Mouse (Mus musculus) limb, embryonic 14.5 days (tissue): ENCODE measurements around the gene Fam78b. TPM values are rescaled to one million over a fixed set of nuclear protein-coding genes. Genes with fewer than 3 reads are reported as not detected.

Source experiments
- ATAC-seq: fragments of 200-750 bp; cut with Nextera tagmentation; 2 replicates; pipeline ENCODE4 v1.8.0; 2017; ENCODE audit warnings: low read depth, moderate number of reproducible peaks, moderate TSS enrichment; ENCODE audit not compliant: low FRiP score
- DNase-seq: peaks from one replicate; pipeline ENCODE4 v3.0.0-alpha.2; 2015; ENCODE audit warnings: low spot score
- H3K27ac ChIP-seq: fragments of 300-500 bp; sonication (generic); replicated peaks from 2 replicates; pipeline ENCODE4 v1.5.1; 2014; ENCODE audit warnings: low read depth, mild to moderate bottlenecking, low read length, moderate library complexity, mixed read lengths
- H3K27me3 ChIP-seq: fragments of 300-500 bp; sonication (generic); 2 replicates; pipeline ENCODE4 v1.6.1; 2014; ENCODE audit warnings: low read length, mixed read lengths; ENCODE audit not compliant: control insufficient read depth, insufficient read depth
- H3K36me3 ChIP-seq: fragments of 300-500 bp; sonication (generic); 2 replicates; pipeline ENCODE4 v1.6.1; 2014; ENCODE audit warnings: mild to moderate bottlenecking, low read length, moderate library complexity, mixed read lengths; ENCODE audit not compliant: control insufficient read depth, insufficient read depth
- H3K4me1 ChIP-seq: fragments of 300-500 bp; sonication (generic); 2 replicates; pipeline ENCODE4 v1.6.1; 2014; ENCODE audit warnings: antibody characterized with exemption, low read length, mixed read lengths; ENCODE audit not compliant: control insufficient read depth, insufficient read depth
- H3K4me2 ChIP-seq: fragments of 300-500 bp; sonication (generic); replicated peaks from 2 replicates; pipeline ENCODE4 v1.6.1; 2014; ENCODE audit warnings: low read depth, mild to moderate bottlenecking, low read length, moderate library complexity; ENCODE audit not compliant: severe bottlenecking
- H3K4me3 ChIP-seq: fragments of 300-500 bp; sonication (generic); replicated peaks from 2 replicates; pipeline ENCODE4 v1.5.1; 2014; ENCODE audit warnings: low read length
- H3K9ac ChIP-seq: fragments of 300-500 bp; sonication (generic); 2 replicates; pipeline ENCODE4 v1.6.1; 2014; ENCODE audit warnings: mild to moderate bottlenecking, low read depth, low read length, moderate library complexity; ENCODE audit not compliant: severe bottlenecking
- H3K9me3 ChIP-seq: fragments of 300-500 bp; sonication (generic); 2 replicates; pipeline ENCODE4 v1.6.1; 2016; ENCODE audit warnings: low read length; ENCODE audit not compliant: control insufficient read depth
- POLR2A ChIP-seq: fragments of 200-500 bp; IDR thresholded peaks from 2 replicates; pipeline ENCODE4 v1.8.0; 2012; ENCODE audit warnings: inconsistent platforms, mild to moderate bottlenecking, moderate library complexity, borderline replicate concordance; ENCODE audit not compliant: insufficient read depth, insufficient read length; ENCODE audit errors: extremely low read depth
- WGBS: fragments of 180-500 bp; shearing (Covaris S2); extraction: QIAGEN DNeasy Blood & Tissue Kit; methylation state at CpG from one replicate; pipeline ENCODE4 v1.1.7; 2014; 5-methylcytosine and 5-hydroxymethylcytosine counted together
- polyA plus RNA-seq, 2 experiments: library from polyadenylated mRNA; depleted of rRNA in 1 of 2; stranded (reverse) in 1 of 2; unstranded in 1 of 2; fragments of >200 nt; fragmentation: Nextera tagmentation in 1 of 2; extraction: Ambion mirVana in 1 of 2; gene quantifications; 2 replicates each; pipeline versions ENCODE4 v1.2.1 to v1.2.3; 2012 to 2014

Gene Fam78b
- polyA plus RNA-seq, 2 experiments = 1.3 to 2.3 TPM

- ATAC-seq = no peak
- DNase-seq = no peak
These were observed 81.4 kb downstream of the Fam78b start for GRCm38 (mm10) chr1:167082506-167083100.

GRCm38 (mm10) chr1:167083181-167083580, 82.0 kb downstream of the Fam78b start:
- Histone ChIP-seq H3K36me3 (no peaks in the 10 kb centered on the region), H3K27me3 (no peaks in the 10 kb centered on the region), H3K9me3 (no peaks in the 10 kb centered on the region), H3K27ac (no peak overlapping the region), H3K9ac (no peak overlapping the region), H3K4me2 (no peak overlapping the region), H3K4me3 (no peak overlapping the region), H3K4me1 (no peaks in the 10 kb centered on the region)
- WGBS = 43% methylated on average over 2 of the region's 2 CpGs
- ATAC-seq (no peak), DNase-seq (no peak)
- no peak for TF ChIP-seq POLR2A

More at GRCm38 (mm10) chr1:167082506-167083100, 81.4 kb downstream of the Fam78b start:
- no peaks in the 10 kb centered on the region for H3K36me3 ChIP-seq
- H3K9ac ChIP-seq = no peak overlapping the region
- H3K4me2 ChIP-seq = no peak overlapping the region
- no peak overlapping the region for H3K4me3 ChIP-seq
- WGBS = 41% methylated on average over 4 of the region's 4 CpGs
- no peaks in the 10 kb centered on the region for H3K4me1 ChIP-seq
- TF ChIP-seq POLR2A = no peak
- H3K9me3 ChIP-seq = no peaks in the 10 kb centered on the region
- no peaks in the 10 kb centered on the region for H3K27me3 ChIP-seq
- H3K27ac ChIP-seq = no peak overlapping the region

- H3K36me3 ChIP-seq = no peaks in the 10 kb centered on the region
- no peaks in the 10 kb centered on the region for H3K9me3 ChIP-seq
- DNase-seq (no peak), ATAC-seq (no peak)
- no peak overlapping the region for H3K9ac ChIP-seq
- H3K4me3 ChIP-seq = no peak overlapping the region
- H3K4me2 ChIP-seq = no peak overlapping the region
- no peaks in the 10 kb centered on the region for H3K4me1 ChIP-seq
- no peaks in the 10 kb centered on the region for H3K27me3 ChIP-seq
- no peak for TF ChIP-seq POLR2A
- no peak overlapping the region for H3K27ac ChIP-seq
These were observed 83.1 kb downstream of the Fam78b start for GRCm38 (mm10) chr1:167084330-167084729.

DNA sequence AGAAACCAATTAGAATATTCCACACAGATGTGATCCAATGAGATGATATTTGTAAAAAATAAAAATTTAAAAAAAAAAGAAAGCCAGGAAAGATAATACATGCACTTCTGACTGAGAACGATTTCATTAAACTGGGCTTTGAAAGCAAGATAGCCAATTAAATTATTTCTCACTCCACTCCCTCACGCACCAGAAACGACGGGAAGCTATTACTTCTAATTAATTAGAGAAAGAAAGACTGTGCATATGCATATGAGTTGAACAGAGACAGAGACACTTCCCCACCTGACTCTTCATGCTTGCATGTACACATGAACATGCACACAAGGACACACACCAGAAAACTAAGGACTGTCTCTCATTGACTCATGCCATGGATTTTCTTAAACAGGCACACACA, 84.2 kb downstream of the Fam78b start:
- WGBS = 62% methylated on average over 4 of the region's 4 CpGs
- no peak for ATAC-seq
- no peaks in the 10 kb centered on the region for H3K9me3 ChIP-seq

GRCm38 (mm10) chr1:167090466-167090865, 89.2 kb downstream of the Fam78b start:
- Histone ChIP-seq H3K27ac (no peak overlapping the region), H3K27me3 (no peaks in the 10 kb centered on the region), H3K4me1 (no peaks in the 10 kb centered on the region), H3K4me2 (no peak overlapping the region), H3K9ac (no peak overlapping the region), H3K9me3 (no peaks in the 10 kb centered on the region), H3K36me3 (no peaks in the 10 kb centered on the region), H3K4me3 (no peak overlapping the region)
- DNase-seq (no peak), ATAC-seq (no peak)
- WGBS = 89% methylated on average over 6 of the region's 6 CpGs
- TF ChIP-seq POLR2A = no peak

More for the DNA sequence above, 84.2 kb downstream of the Fam78b start:
- no peak overlapping the region for H3K9ac ChIP-seq
- H3K4me2 ChIP-seq = no peak overlapping the region
- H3K4me1 ChIP-seq = no peaks in the 10 kb centered on the region
- H3K27me3 ChIP-seq = no peaks in the 10 kb centered on the region
- no peak overlapping the region for H3K4me3 ChIP-seq
- H3K36me3 ChIP-seq = no peaks in the 10 kb centered on the region
- no peak overlapping the region for H3K27ac ChIP-seq
- no peak for DNase-seq
- no peak for TF ChIP-seq POLR2A
